Mouse (Mus musculus) stomach, embryonic 14.5 days (tissue): Measurements from ENCODE around the gene Pigt. TPM values are rescaled to one million over a fixed set of nuclear protein-coding genes. Genes with fewer than 3 reads are reported as not detected.
A peak's percentile ranks its signal among the peaks of the same experiment; 100 is the strongest.

ENCODE experiments used
- ATAC-seq: fragments of 200-750 bp; cut with Nextera tagmentation; 2 replicates; pipeline ENCODE4 v1.8.0; 2017; ENCODE audit warnings: low read depth, moderate TSS enrichment; ENCODE audit not compliant: insufficient number of reproducible peaks, insufficient read depth, low FRiP score
- H3K27ac ChIP-seq: fragments of 300-500 bp; sonication (generic); 2 replicates; pipeline ENCODE4 v1.5.1; 2014; ENCODE audit warnings: mild to moderate bottlenecking, low read length, moderate library complexity, mixed read lengths
- H3K27me3 ChIP-seq: fragments of 300-500 bp; sonication (generic); 2 replicates; pipeline ENCODE4 v1.6.1; 2014; ENCODE audit warnings: low read length, control low read depth, mixed read lengths; ENCODE audit not compliant: control insufficient read depth, insufficient read depth
- H3K36me3 ChIP-seq: fragments of 300-500 bp; sonication (generic); 2 replicates; pipeline ENCODE4 v1.6.1; 2014; ENCODE audit warnings: mild to moderate bottlenecking, control low read depth, low read length, moderate library complexity, mixed read lengths; ENCODE audit not compliant: control insufficient read depth, insufficient read depth
- H3K4me1 ChIP-seq: fragments of 300-500 bp; sonication (generic); 2 replicates; pipeline ENCODE4 v1.6.1; 2014; ENCODE audit warnings: low read length, control low read depth, mixed read lengths; ENCODE audit not compliant: control insufficient read depth, insufficient read depth
- H3K4me2 ChIP-seq: fragments of 300-500 bp; sonication (generic); replicated peaks from 2 replicates; pipeline ENCODE4 v1.6.1; 2014; ENCODE audit warnings: low read depth, low read length, control low read depth
- H3K4me3 ChIP-seq: fragments of 300-500 bp; sonication (generic); 2 replicates; pipeline ENCODE4 v1.5.1; 2014; ENCODE audit warnings: low read depth, low read length, control low read depth
- H3K9ac ChIP-seq: fragments of 300-500 bp; sonication (generic); replicated peaks from 2 replicates; pipeline ENCODE4 v1.6.1; 2014; ENCODE audit warnings: low read depth, mild to moderate bottlenecking, control low read depth, low read length, moderate library complexity, mixed read lengths
- H3K9me3 ChIP-seq: fragments of 300-500 bp; sonication (generic); 2 replicates; pipeline ENCODE4 v1.6.1; 2016; ENCODE audit warnings: low read depth, low read length, control low read depth; ENCODE audit not compliant: control insufficient read depth
- WGBS: fragments of 180-500 bp; shearing (Covaris S2); extraction: QIAGEN DNeasy Blood & Tissue Kit; methylation state at CpG from one replicate; pipeline ENCODE4 v1.1.7; 2014; 5-methylcytosine and 5-hydroxymethylcytosine counted together
- polyA plus RNA-seq: library from polyadenylated mRNA; unstranded; fragments of >200 nt; fragmentation: Nextera tagmentation; extraction: Ambion mirVana; gene quantifications from 2 replicates; pipeline ENCODE4 v1.2.1, GENCODE M21; 2014

Pigt gene
- polyA plus RNA-seq, 1 experiment from 2014 or later: 86.0 TPM

- Histone ChIP-seq H3K4me1 (peaks cover 5% of the 10 kb centered on the region), H3K9me3 (no peaks in the 10 kb centered on the region), H3K4me3 (no peak overlapping the region), H3K27me3 (no peaks in the 10 kb centered on the region), H3K36me3 (peaks cover 20% of the 10 kb centered on the region; the same call in 1 of the 2 replicates), H3K4me2 (no peak overlapping the region), H3K27ac (no peak overlapping the region), H3K9ac (no peak overlapping the region)
- WGBS: 72% methylated on average over 5 of the region's 5 CpGs
- no peak for ATAC-seq
These were observed 30.5 kb upstream of the Pigt start for GRCm38 (mm10) chr2:164466787-164467186.

DNA sequence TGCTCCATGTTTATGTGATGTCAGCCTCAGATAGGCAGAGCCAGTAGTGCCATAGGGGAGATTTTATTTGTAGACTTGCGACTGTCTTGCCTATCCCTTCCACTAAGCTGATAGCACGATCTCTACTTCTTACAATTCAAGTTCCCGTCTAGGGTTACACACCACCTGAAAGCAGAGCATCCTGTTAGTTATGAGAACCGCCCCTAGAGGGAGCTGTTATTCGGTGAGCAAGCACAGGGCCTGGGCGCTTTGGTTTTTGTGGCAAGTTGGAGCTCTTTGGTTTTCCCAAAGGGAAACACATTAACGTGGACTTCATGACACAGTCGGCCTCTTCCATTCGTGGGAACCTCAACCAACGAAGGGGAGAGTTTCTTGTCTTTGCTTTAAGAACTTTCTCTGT is 27.1 kb upstream of the Pigt start:
- Histone ChIP-seq H3K4me3 (no peak overlapping the region), H3K9me3 (no peaks in the 10 kb centered on the region), H3K4me2 (no peak overlapping the region), H3K4me1 (no peaks in the 10 kb centered on the region), H3K27me3 (no peaks in the 10 kb centered on the region), H3K27ac (no peak overlapping the region), H3K36me3 (peaks cover 3% of the 10 kb centered on the region), H3K9ac (no peak overlapping the region)
- WGBS: 32% methylated on average over 10 of the region's 10 CpGs
- no peak for ATAC-seq

- WGBS: 87% methylated on average over 6 of the region's 6 CpGs
- Histone ChIP-seq H3K36me3 (no peaks in the 10 kb centered on the region; the same call in none of the 2 replicates), H3K4me1 (no peaks in the 10 kb centered on the region), H3K27ac (no peak within 1 kb of the TSS), H3K4me2 (no peak within 1 kb of the TSS), H3K27me3 (no peaks in the 10 kb centered on the region), H3K9ac (no peak within 1 kb of the TSS), H3K9me3 (no peaks in the 10 kb centered on the region), H3K4me3 (no peak within 1 kb of the TSS)
- no peak for ATAC-seq
These were observed 23.7 kb upstream of the Pigt start, which contains the start of gene Trp53tg5 for GRCm38 (mm10) chr2:164473624-164474023. TSS of gene Trp53tg5 (minus strand) at chr2:164473724.

DNA sequence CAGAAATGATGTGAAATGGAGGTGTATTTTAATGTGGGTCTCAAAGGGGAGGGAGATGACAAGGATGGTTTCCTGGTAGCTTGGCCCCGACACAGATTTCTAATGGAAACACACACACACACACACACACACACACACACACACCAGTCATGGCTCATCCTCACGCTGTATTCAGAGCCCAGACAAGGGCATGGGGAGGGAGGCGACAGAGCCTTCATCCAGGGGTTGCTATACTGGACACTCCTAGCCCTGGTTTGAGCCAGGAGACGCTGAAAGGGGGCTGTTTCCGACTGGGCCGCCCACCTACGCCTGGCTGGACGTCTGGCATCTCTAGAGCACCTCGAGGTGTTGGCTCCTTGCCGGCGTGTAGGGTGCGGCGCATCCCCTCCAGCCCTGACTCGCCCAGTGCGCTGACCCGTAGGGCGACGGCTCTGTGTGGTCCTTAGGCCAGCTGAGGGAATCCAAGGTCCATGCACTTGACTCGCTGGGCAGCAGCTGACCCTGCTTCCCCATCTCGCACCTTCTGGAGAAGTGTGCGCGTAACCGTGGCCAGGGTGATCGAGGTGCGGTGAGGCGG is 11.6 kb upstream of the Pigt start, which contains the start of gene Dbndd2:
Dbndd2 (plus strand) TSS at position 426 of the 577 bp plus-strand sequence.
- peak; percentile 57; the same call in 1 of the 2 replicates for ATAC-seq

GRCm38 (mm10) chr2:164486258-164487114 is 10.8 kb upstream of the Pigt start:
- Histone ChIP-seq H3K9me3 (no peaks in the 10 kb centered on the region), H3K4me3 (peak overlapping the region; percentile 55), H3K4me1 (peaks cover 12% of the 10 kb centered on the region; the same call in 1 of the 2 replicates), H3K27me3 (no peaks in the 10 kb centered on the region), H3K36me3 (no peaks in the 10 kb centered on the region; the same call in 1 of the 2 replicates), H3K4me2 (peak overlapping the region; percentile 94), H3K27ac (no peak overlapping the region), H3K9ac (peak overlapping the region; percentile 37)
- ATAC-seq: peak; percentile 63
- under 1% methylated on average over 90 of the region's 90 CpGs for WGBS

More for the DNA sequence above, 11.6 kb upstream of the Pigt start, which contains the start of gene Dbndd2:
- 4% methylated on average over 26 of the region's 26 CpGs for WGBS
- H3K4me2 ChIP-seq: peak within 1 kb of the TSS; percentile 94
- peaks cover 12% of the 10 kb centered on the region; the same call in 1 of the 2 replicates for H3K4me1 ChIP-seq
- H3K9me3 ChIP-seq: no peaks in the 10 kb centered on the region
- peak within 1 kb of the TSS; percentile 37 for H3K9ac ChIP-seq
- peak within 1 kb of the TSS; percentile 55 for H3K4me3 ChIP-seq
- H3K36me3 ChIP-seq: no peaks in the 10 kb centered on the region; the same call in 1 of the 2 replicates
- no peak within 1 kb of the TSS for H3K27ac ChIP-seq
- H3K27me3 ChIP-seq: no peaks in the 10 kb centered on the region

- no peaks in the 10 kb centered on the region; the same call in 1 of the 2 replicates for H3K36me3 ChIP-seq
- H3K27ac ChIP-seq: no peak overlapping the region
- H3K9me3 ChIP-seq: no peaks in the 10 kb centered on the region
- peak overlapping the region; percentile 94 for H3K4me2 ChIP-seq
- no peaks in the 10 kb centered on the region for H3K27me3 ChIP-seq
- peak overlapping the region; percentile 55 for H3K4me3 ChIP-seq
- peaks cover 12% of the 10 kb centered on the region; the same call in 1 of the 2 replicates for H3K4me1 ChIP-seq
- WGBS: 9% methylated on average over 11 of the region's 11 CpGs
- no peak for ATAC-seq
- peak overlapping the region; percentile 37 for H3K9ac ChIP-seq
These were observed 10.2 kb upstream of the Pigt start for GRCm38 (mm10) chr2:164487115-164487527.

GRCm38 (mm10) chr2:164487812-164488211 is 9.5 kb upstream of the Pigt start:
- Histone ChIP-seq H3K9me3 (no peaks in the 10 kb centered on the region), H3K9ac (no peak overlapping the region), H3K27me3 (no peaks in the 10 kb centered on the region), H3K4me3 (no peak overlapping the region), H3K4me2 (no peak overlapping the region), H3K27ac (no peak overlapping the region), H3K4me1 (peaks cover 12% of the 10 kb centered on the region; the same call in 1 of the 2 replicates), H3K36me3 (no peaks in the 10 kb centered on the region; the same call in 1 of the 2 replicates)
- WGBS: 74% methylated on average over 9 of the region's 9 CpGs
- no peak for ATAC-seq

GRCm38 (mm10) chr2:164494126-164494525 is 3.2 kb upstream of the Pigt start:
- no peaks in the 10 kb centered on the region for H3K27me3 ChIP-seq
- no peak overlapping the region for H3K27ac ChIP-seq
- 47% methylated on average over 2 of the region's 2 CpGs for WGBS
- no peaks in the 10 kb centered on the region for H3K9me3 ChIP-seq
- peaks cover 8% of the 10 kb centered on the region; the same call in 1 of the 2 replicates for H3K4me1 ChIP-seq
- no peak for ATAC-seq
- H3K36me3 ChIP-seq: no peaks in the 10 kb centered on the region; the same call in 1 of the 2 replicates
- no peak overlapping the region for H3K4me3 ChIP-seq
- no peak overlapping the region for H3K4me2 ChIP-seq
- no peak overlapping the region for H3K9ac ChIP-seq
